Mouse (Mus musculus) urinary bladder, postnatal 10 days (tissue): ENCODE measurements around the gene Ripor1.

Experiments
- DNase-seq: peaks from one replicate; pipeline ENCODE4 v3.0.0; 2022; ENCODE audit warnings: low spot score

Ripor1 gene

DNA sequence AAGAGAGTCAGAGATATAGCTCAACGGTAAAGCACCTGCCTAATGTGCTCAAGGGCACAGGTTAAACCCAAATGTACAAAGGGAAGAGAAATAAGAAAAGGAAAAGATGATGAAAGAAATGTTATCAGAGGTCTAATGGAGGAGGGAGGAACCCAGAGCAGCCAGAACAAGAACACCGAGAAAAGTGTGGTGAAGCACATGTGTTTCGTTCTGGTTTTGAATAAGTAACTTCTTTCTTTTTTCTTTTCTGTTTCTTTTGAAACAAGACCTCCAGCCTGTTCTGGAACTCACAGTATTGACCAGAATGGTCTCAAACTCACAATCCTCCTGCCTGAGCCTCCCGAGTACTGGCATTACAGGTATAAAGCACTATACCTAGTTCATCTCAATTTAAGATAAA lies 24.3 kb downstream of the Ripor1 start:
- no peak for DNase-seq

DNA sequence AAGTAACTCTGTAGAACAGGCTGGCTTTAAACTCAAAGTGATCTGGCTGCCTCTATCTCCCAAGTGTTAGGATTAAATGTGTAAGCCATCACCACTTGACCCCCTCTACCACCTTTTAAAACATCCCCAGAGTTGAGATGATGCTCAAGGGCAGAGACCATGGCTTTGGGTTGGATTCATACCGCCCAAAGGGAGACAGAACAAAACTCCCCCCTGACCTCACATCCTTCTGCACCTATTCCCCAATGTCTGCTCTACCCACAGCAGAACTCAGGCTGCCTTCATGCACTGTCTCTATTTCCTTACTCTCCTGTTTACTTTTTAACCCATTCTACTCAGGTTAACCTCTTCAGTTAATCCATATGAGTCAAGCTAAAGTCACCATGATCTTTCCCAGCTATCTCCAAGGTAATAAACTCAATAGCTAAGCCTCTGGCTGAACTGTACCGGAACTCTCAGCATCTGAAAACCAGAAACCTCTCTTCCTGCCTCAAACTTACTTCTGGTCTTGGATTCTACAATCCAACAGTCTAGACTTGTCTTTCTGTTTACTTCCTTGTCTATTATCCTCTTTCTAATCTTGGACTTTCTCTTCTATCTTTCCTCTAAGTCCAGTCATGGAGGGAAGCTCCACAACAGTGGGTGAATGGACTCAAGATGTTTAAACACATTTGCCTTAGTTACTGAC lies 29.9 kb downstream of the Ripor1 start:
- DNase-seq, result no peak

GRCm38 (mm10) chr8:105635481-105635880 lies 30.4 kb downstream of the Ripor1 start:
- DNase-seq, result no peak

DNA sequence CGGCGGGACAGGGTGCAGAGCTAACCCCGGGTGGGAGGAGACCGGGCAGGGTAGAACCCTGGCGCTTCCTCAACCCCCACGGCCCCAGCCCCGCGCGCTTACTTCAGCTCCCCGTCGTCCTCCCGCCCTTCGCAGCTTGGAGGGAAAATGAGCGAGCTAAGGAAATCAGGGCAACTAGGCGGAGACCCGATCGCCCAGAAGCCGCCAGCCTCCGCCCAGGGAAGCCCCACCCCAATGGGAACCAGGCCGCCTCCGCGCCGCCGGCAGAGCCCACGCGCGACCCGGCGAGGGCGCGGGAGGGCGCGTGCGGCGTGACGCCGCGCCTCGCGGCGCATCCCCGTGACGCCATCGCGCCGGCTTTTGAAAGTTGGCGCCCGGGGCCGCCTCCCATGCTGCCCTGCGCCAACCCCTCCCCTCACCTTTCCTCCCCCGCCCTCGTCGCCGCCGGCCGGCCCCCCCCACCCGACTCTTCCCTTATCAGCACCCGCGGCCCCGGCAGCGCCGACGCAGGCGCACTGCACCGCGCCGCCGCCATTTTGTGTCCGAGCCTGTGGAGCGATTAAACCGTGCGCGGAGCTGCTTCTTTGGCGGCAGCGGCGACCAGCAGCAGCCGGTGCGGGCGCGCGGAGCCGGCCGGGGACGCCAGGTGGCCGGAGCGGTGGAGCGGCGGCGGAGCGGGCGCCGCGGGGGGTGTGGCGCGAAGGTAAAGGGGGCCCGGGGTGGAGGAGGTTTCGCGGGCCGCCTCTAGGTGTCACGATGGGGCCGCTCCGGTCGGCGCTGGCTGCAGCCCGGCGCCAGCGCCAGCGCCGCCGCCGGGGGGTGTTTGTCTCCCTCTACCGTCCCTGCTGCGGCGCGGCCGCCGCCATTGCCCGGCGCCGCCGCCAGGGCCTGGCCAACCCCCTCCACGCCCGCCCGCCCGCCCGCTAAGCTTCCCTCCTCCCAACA lies 31.2 kb downstream of the Ripor1 start, which contains the start of gene Ctcf:
TSS of gene Ctcf (plus strand) at position 551 of the 945 bp plus-strand sequence.
- DNase-seq, result peak; percentile 57

- no peak for DNase-seq
Measured at GRCm38 (mm10) chr8:105636963-105637510, 32.0 kb downstream of the Ripor1 start, which contains the start of gene Agrp. TSS of gene Agrp (minus strand) at chr8:105637393.

GRCm38 (mm10) chr8:105637601-105638041 lies 32.6 kb downstream of the Ripor1 start:
- no peak for DNase-seq

GRCm38 (mm10) chr8:105638510-105638909 lies 33.5 kb downstream of the Ripor1 start:
- no peak for DNase-seq

- DNase-seq, result no peak
Measured at GRCm38 (mm10) chr8:105639835-105640234, 34.8 kb downstream of the Ripor1 start.

- DNase-seq, result no peak
Measured at GRCm38 (mm10) chr8:105640511-105640910, 35.5 kb downstream of the Ripor1 start.

- DNase-seq, result no peak
Measured at GRCm38 (mm10) chr8:105645205-105645604, 40.1 kb downstream of the Ripor1 start.

GRCm38 (mm10) chr8:105648929-105649328 lies 43.9 kb downstream of the Ripor1 start:
- no peak for DNase-seq

GRCm38 (mm10) chr8:105657641-105658040 lies 52.6 kb downstream of the Ripor1 start:
- no peak for DNase-seq

GRCm38 (mm10) chr8:105661167-105661566 lies 56.1 kb downstream of the Ripor1 start:
- no peak for DNase-seq
